Mouse (Mus musculus): ENCODE data around the gene Tspan1.

DNA sequence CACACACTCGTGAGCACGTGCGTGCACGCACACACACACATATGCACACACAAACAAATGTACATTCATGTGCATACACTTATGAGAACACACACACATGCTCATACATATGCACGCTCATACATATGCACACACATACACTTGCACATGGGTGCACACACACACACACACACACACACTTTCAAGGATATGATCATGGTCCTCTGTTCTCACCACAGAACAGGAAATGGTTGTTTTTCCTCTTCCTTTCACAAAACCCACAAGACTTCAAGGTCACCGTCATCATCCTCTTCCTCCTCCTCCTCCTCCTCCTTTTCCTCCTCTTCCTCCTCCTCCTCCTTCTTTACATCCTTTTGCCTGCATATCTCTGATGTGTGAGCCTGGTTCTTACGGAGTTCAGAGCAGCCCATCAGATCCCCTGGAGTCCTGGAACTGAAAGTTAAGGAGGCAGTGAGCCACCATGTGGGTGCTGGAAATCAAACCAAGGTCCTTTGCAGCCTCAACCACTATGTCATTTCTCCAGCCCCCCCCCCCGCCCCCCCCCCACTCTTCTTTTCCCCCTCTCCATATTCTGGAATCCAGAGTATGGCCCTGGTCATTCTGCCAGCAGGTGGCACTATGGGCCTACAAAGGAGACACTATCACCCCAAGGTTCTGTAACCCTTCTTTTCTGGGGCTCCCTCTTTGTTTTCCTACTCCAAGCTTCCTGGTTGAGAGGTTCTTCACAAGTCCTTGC is 1.4 kb upstream of the Tspan1 start:
- TF ChIP-seq POLR2A (IDR thresholded peaks at IDR 0.05; ENCODE audit: insufficient read depth, low read length) (no peak), CTCF (IDR thresholded peaks at IDR 0.05; ENCODE audit: low read depth, low read length) (peak; percentile 40)
